Mouse (Mus musculus): ENCODE data around the gene Catsperg2. TPM values are rescaled to one million over a fixed set of nuclear protein-coding genes. Genes with fewer than 3 reads are reported as not detected.

Gene Catsperg2
- polyA plus RNA-seq (2015; fragmentation: Nextera tagmentation; extraction: Ambion mirVana): 0.06 and 0.14 TPM in 2 replicates

GRCm38 (mm10) chr7:29726860-29727259 is at the start of gene Catsperg2:
Gene Catsperg2 (minus strand): TSS chr7:29727032.

GRCm38 (mm10) chr7:29768090-29768900 is 41.5 kb upstream of the Catsperg2 start, which contains the start of gene Zfp84:
Gene Zfp84 (plus strand): TSS chr7:29768552.

MicroRNAs encoded within 50 kb of the gene (microRNA counts, 519-probe panel; counts per million panel counts)
- 40.5 counts per million for microRNA mmu-miR-1964

Small RNA genes within 50 kb of the gene (microRNA-seq; reads per million reads assigned to microRNA genes)
- gene Mir1964: not detected

Other genes starting within 250 kb of the Catsperg2 start
- 13.3 and 13.6 TPM in 2 replicates for gene Sipa1l3, start 208.4 kb downstream of the Catsperg2 start, polyA plus RNA-seq (2015; fragmentation: Nextera tagmentation; extraction: Ambion mirVana)
- gene Zfp84, start 41.5 kb upstream of the Catsperg2 start, polyA plus RNA-seq (2015; fragmentation: Nextera tagmentation; extraction: Ambion mirVana): 7.3 and 7.4 TPM in 2 replicates
- gene Zfp30, start 57.0 kb upstream of the Catsperg2 start, polyA plus RNA-seq (2015; fragmentation: Nextera tagmentation; extraction: Ambion mirVana): 11.2 and 12.6 TPM in 2 replicates
- 11.8 and 12.5 TPM in 2 replicates for gene Zfp790, start 89.1 kb upstream of the Catsperg2 start, polyA plus RNA-seq (2015; fragmentation: Nextera tagmentation; extraction: Ambion mirVana)
- 9.0 and 10.2 TPM in 2 replicates for gene Zfp940, start 126.6 kb upstream of the Catsperg2 start, polyA plus RNA-seq (2015; fragmentation: Nextera tagmentation; extraction: Ambion mirVana)
- gene Zfp420, start 132.9 kb upstream of the Catsperg2 start, polyA plus RNA-seq (2015; fragmentation: Nextera tagmentation; extraction: Ambion mirVana): 13.2 and 14.1 TPM in 2 replicates
- 9.3 and 9.5 TPM in 2 replicates for gene Zfp27, start 179.5 kb upstream of the Catsperg2 start, polyA plus RNA-seq (2015; fragmentation: Nextera tagmentation; extraction: Ambion mirVana)
- 3.9 and 4.0 TPM in 2 replicates for gene Zfp383, start 181.2 kb upstream of the Catsperg2 start, polyA plus RNA-seq (2015; fragmentation: Nextera tagmentation; extraction: Ambion mirVana)
- 14.1 and 18.0 TPM in 2 replicates for gene Zfp74, start 227.1 kb upstream of the Catsperg2 start, polyA plus RNA-seq (2015; fragmentation: Nextera tagmentation; extraction: Ambion mirVana)